Mouse (Mus musculus) forebrain, embryonic 16.5 days (tissue): ENCODE measurements at regions not wholly inside any gene's neighbourhood (a gene's known extent, or its start where the extent isn't known, plus 50 kb on each side); places are given as distances from the start of the nearest gene placed in this dataset.

Experiments
- ATAC-seq: fragments of 200-750 bp; cut with Nextera tagmentation; 2 replicates; pipeline ENCODE4 v1.8.0; 2017; ENCODE audit warnings: mild to moderate bottlenecking, moderate library complexity
- H3K27ac ChIP-seq: fragments of 300-500 bp; sonication (generic); 2 replicates; pipeline ENCODE4 v1.5.1; 2014; ENCODE audit warnings: low read length, control low read depth
- H3K27me3 ChIP-seq: fragments of 300-500 bp; sonication (generic); replicated peaks from 2 replicates; pipeline ENCODE4 v1.6.1; 2014; ENCODE audit warnings: low read length; ENCODE audit not compliant: control insufficient read depth, insufficient read depth
- H3K36me3 ChIP-seq: fragments of 300-500 bp; sonication (generic); 2 replicates; pipeline ENCODE4 v1.6.1; 2014; ENCODE audit not compliant: control insufficient read depth, insufficient read depth
- H3K4me1 ChIP-seq: fragments of 300-500 bp; sonication (generic); replicated peaks from 2 replicates; pipeline ENCODE4 v1.6.1; 2014; ENCODE audit warnings: low read length; ENCODE audit not compliant: control insufficient read depth, insufficient read depth
- H3K4me2 ChIP-seq: fragments of 300-500 bp; sonication (generic); 2 replicates; pipeline ENCODE4 v1.6.1; 2014; ENCODE audit warnings: mild to moderate bottlenecking, low read length, control low read depth
- H3K4me3 ChIP-seq: fragments of 300-500 bp; sonication (generic); replicated peaks from 2 replicates; pipeline ENCODE4 v1.5.1; 2014; ENCODE audit warnings: mild to moderate bottlenecking, low read length, control low read depth
- H3K9ac ChIP-seq: fragments of 300-500 bp; sonication (generic); replicated peaks from 2 replicates; pipeline ENCODE4 v1.6.1; 2014; ENCODE audit warnings: low read depth, low read length, control low read depth
- H3K9me3 ChIP-seq: fragments of 300-500 bp; sonication (generic); 2 replicates; pipeline ENCODE4 v1.6.1; 2016; ENCODE audit warnings: low read length; ENCODE audit not compliant: control insufficient read depth
- WGBS: fragments of 180-500 bp; shearing (Covaris S2); extraction: QIAGEN DNeasy Blood & Tissue Kit; methylation state at CpG from one replicate; pipeline ENCODE4 v1.1.7; 2014; 5-methylcytosine and 5-hydroxymethylcytosine counted together

DNA sequence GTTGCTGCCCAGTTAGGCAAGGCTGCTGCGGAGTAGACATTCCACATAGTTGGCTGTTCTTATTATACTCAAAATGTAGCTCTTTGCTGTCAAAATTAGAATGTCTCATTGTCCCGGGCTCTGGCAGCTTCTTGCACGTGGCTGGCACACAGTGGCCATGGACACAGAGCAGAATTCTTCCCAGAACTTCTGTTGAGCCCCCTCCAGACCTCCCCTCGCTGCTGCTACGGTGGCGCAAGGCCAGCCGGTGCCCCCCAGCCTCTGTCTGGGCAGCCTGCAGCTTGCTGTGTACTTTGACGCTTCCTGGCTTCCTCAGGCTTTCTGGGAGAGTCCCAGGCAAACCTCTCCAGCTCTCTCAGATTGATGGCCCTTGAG lies 138.2 kb upstream of the Ubl3 start:
- Histone ChIP-seq H3K27me3 (no peaks in the 10 kb centered on the region), H3K9ac (no peak overlapping the region), H3K9me3 (peaks cover 3% of the 10 kb centered on the region; the same call in 1 of the 2 replicates), H3K4me1 (peaks cover 25% of the 10 kb centered on the region), H3K36me3 (no peaks in the 10 kb centered on the region), H3K27ac (no peak overlapping the region), H3K4me3 (no peak overlapping the region), H3K4me2 (no peak overlapping the region)
- peak; percentile 51 for ATAC-seq
- WGBS = 35% methylated on average over 8 of the region's 8 CpGs

DNA sequence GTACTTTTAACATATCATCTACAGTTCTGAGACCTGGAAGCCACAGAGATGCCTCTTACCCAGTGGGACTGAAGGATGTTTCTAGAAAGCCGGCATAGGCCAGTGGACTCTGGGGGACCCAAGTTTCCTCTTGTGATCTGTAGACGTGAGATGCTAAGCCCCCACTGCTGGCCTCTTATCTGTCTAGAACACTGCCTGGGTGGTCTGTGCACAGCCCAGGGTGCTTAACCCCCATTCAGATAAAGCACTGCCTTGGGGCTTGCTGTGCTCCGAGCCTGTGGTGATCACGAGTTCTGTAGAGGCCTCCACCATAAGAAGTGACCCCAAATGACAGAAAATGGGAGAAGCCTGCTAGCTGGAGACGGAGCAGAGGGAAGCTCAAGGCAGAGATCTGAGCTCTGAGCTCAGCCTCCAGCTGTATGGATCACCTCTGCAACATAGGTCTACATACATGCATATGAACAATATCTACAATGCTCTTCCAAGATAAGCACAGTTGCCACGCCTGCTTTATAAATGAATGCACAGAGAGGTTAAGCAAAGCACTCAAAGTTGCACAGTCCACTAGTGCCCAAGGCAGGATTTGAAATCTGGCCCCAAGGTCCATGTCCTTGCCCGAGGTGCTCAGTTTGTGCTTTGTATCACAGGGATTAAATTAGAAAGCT lies 137.7 kb upstream of the Ubl3 start:
- Histone ChIP-seq H3K4me3 (no peak overlapping the region), H3K9me3 (peaks cover under 1% of the 10 kb centered on the region; the same call in 1 of the 2 replicates), H3K27ac (no peak overlapping the region), H3K36me3 (no peaks in the 10 kb centered on the region), H3K9ac (no peak overlapping the region), H3K4me2 (no peak overlapping the region), H3K27me3 (no peaks in the 10 kb centered on the region), H3K4me1 (peaks cover 25% of the 10 kb centered on the region)
- ATAC-seq = no peak
- WGBS = 64% methylated on average over 7 of the region's 7 CpGs

DNA sequence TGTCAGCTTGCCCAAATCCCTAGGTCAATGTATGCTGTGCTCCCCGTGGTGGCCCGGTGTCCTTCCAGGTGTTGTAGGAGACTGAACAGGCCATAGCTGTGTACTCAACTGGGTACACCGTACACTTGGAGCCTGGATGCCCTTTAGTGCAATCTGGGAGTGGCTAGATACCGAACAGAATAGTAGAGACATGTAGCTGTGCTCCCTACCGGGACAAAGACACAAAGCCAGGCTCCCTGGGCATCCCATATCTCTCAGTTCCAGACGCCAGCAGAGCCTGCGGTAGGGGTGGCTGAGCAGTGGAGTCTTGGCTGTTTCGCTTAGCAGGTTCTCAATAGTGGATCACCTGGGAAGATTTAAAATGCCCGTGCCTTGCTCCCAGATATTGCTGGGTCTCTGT lies 136.7 kb upstream of the Ubl3 start:
- no peak overlapping the region for H3K4me3 ChIP-seq
- no peak overlapping the region for H3K27ac ChIP-seq
- H3K36me3 ChIP-seq = no peaks in the 10 kb centered on the region
- no peaks in the 10 kb centered on the region for H3K9me3 ChIP-seq
- 80% methylated on average over 9 of the region's 9 CpGs for WGBS
- H3K9ac ChIP-seq = no peak overlapping the region
- H3K4me2 ChIP-seq = no peak overlapping the region
- H3K4me1 ChIP-seq = peaks cover 25% of the 10 kb centered on the region
- H3K27me3 ChIP-seq = no peaks in the 10 kb centered on the region
- no peak for ATAC-seq

DNA sequence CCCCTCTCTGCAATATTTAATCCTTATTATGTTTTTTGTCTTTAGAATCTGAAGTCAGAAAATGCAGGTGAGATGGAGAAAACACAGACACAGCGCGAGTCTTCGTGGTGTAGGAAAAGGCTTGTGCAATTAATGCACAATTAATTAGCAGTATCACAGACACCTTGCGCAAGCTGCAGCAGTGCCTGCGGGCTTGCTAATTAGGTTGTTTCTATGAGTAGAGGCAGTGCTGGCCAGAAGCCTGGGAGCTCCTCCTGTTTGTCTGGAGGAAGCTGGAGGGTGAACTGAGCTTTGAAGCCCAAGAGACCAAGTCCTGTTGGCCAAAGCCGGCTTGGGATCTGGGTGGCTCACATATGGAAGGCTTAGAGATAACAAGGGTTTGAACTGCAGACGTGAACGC lies 135.9 kb upstream of the Ubl3 start:
- Histone ChIP-seq H3K9ac (no peak overlapping the region), H3K27me3 (no peaks in the 10 kb centered on the region), H3K27ac (peak overlapping the region; percentile 63; the same call in 1 of the 2 replicates), H3K4me2 (no peak overlapping the region), H3K4me3 (no peak overlapping the region), H3K36me3 (no peaks in the 10 kb centered on the region), H3K4me1 (peaks cover 27% of the 10 kb centered on the region), H3K9me3 (no peaks in the 10 kb centered on the region)
- WGBS = 23% methylated on average over 8 of the region's 8 CpGs
- ATAC-seq = peak; percentile 80

DNA sequence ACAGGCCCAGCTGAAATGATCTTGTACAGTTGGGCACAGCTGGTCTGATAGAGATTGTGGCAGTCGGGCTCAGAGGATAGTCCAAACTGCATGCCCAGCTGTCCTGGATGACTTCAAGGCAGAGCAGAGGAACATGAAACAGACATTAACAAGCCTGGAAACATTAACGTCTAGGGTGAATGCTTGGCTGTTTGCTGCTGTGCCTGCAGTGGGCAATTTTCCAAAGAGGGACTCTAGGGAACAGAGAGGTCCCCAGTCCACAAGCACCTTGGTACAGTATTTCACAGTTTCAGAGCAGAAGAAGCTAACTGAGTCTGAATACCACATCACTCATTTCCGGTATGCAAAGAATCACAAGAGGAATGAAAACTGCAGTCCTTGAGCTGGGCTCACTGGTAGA lies 135.2 kb upstream of the Ubl3 start:
- peaks cover 27% of the 10 kb centered on the region for H3K4me1 ChIP-seq
- no peaks in the 10 kb centered on the region for H3K9me3 ChIP-seq
- H3K27me3 ChIP-seq = no peaks in the 10 kb centered on the region
- WGBS = 39% methylated on average over 3 of the region's 3 CpGs
- no peak overlapping the region for H3K9ac ChIP-seq
- H3K4me3 ChIP-seq = no peak overlapping the region
- 0 out of 2 replicates have a peak overlapping the region, but pooled peaks have one; percentile 63 for H3K27ac ChIP-seq
- no peak for ATAC-seq
- H3K4me2 ChIP-seq = no peak overlapping the region
- H3K36me3 ChIP-seq = no peaks in the 10 kb centered on the region

DNA sequence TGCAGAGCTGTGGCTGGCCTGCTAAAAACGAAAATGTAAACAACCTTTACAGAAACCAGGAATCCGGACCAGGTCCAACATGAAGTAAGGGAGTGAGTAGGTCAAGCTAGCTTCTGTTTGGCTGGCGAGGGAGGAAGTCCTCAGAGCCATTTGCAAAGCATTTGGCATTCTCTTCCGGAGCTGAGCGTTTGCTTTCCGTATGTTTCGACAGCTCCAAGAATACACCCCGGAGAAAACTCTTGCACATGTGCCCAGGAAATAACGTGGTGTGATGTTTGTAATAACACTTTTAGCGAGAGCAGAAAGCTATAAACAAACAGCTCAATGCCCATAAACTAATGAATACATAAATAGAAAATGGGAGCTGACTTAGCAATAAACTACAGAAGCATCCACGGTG lies 131.6 kb upstream of the Ubl3 start:
- WGBS = 52% methylated on average over 11 of the region's 11 CpGs
- Histone ChIP-seq H3K27me3 (no peaks in the 10 kb centered on the region), H3K27ac (no peak overlapping the region), H3K36me3 (no peaks in the 10 kb centered on the region), H3K9me3 (no peaks in the 10 kb centered on the region), H3K9ac (no peak overlapping the region), H3K4me3 (no peak overlapping the region), H3K4me2 (no peak overlapping the region), H3K4me1 (peaks cover 19% of the 10 kb centered on the region)
- no peak for ATAC-seq

DNA sequence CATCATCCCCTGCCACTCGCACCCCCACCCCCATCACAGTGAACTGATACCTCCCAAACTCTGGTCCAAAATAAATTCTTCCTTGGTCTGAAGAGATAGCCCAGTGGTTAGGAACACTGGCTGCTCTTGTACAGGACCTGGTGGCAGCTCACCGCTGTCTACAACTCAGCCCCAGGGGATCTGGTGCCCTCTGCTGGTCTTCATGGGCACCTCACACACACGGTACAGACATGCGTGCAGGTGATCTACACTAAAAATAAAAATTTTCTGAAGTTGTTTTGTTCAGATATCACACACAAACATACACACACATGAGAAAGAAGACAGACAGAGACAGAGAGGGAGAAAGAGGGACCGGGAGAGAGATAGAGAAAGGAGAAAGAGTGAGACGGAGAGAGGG lies 130.0 kb upstream of the Ubl3 start:
- Histone ChIP-seq H3K27me3 (no peaks in the 10 kb centered on the region), H3K36me3 (no peaks in the 10 kb centered on the region), H3K4me2 (no peak overlapping the region), H3K9me3 (no peaks in the 10 kb centered on the region), H3K27ac (no peak overlapping the region), H3K4me3 (no peak overlapping the region), H3K9ac (no peak overlapping the region), H3K4me1 (peaks cover 3% of the 10 kb centered on the region)
- 97% methylated on average over 6 of the region's 6 CpGs for WGBS
- no peak for ATAC-seq

DNA sequence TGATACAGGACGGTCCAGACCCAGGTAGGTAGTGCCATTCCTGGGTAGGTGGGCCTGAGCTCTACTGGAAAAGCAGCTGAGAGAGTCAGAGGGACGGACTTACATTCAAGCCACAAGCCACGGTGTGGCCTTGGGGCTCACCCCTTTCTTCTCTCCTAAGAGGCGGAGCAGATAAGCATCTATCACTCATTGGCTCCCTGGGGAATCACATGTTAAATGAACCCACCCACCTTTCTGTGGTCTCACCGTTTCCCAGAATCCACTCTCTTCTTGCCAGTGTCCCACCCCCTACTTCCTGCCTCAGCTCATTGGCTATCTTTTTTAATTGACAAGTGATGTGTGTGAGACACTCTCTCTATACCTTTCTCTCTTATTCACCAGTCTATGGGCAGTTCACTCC lies 127.8 kb upstream of the Ubl3 start:
- Histone ChIP-seq H3K9ac (no peak overlapping the region), H3K36me3 (no peaks in the 10 kb centered on the region), H3K4me1 (0 out of 2 replicates have a peak, but pooled peaks cover 2% of the 10 kb centered on the region), H3K27me3 (no peaks in the 10 kb centered on the region), H3K4me2 (no peak overlapping the region), H3K9me3 (no peaks in the 10 kb centered on the region), H3K4me3 (no peak overlapping the region), H3K27ac (no peak overlapping the region)
- WGBS = 86% methylated on average over 5 of the region's 5 CpGs
- ATAC-seq = no peak

DNA sequence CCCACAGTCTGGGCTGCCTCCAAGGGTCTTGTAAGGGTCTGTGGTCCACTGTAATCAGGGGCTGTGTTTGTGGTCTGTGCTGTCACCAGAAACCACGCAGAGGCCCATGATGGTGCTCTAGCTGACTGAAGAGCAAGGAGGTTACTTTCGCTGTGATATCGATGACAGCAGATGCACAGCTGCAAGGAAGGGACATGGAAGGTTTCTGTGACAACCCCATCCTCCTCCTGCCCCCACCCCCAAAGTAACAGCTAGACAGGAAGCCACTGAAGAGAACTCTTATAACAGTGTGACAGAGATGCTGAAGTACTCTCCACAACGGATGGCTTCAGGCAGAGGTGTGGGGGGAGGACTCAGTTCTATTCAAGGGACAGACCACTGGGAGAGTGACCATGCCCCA lies 127.0 kb upstream of the Ubl3 start:
- Histone ChIP-seq H3K9ac (no peak overlapping the region), H3K4me1 (0 out of 2 replicates have a peak, but pooled peaks cover 2% of the 10 kb centered on the region)

More for the DNA sequence above, 127.0 kb upstream of the Ubl3 start:
- no peak overlapping the region for H3K4me3 ChIP-seq
- H3K27ac ChIP-seq = no peak overlapping the region
- WGBS = 98% methylated on average over 4 of the region's 4 CpGs
- no peaks in the 10 kb centered on the region for H3K9me3 ChIP-seq
- no peaks in the 10 kb centered on the region for H3K36me3 ChIP-seq
- no peaks in the 10 kb centered on the region for H3K27me3 ChIP-seq
- H3K4me2 ChIP-seq = no peak overlapping the region
- no peak for ATAC-seq
